Mouse (Mus musculus) liver, adult 2 months (tissue): ENCODE measurements at regions not wholly inside any gene's neighbourhood (a gene's known extent, or its start where the extent isn't known, plus 50 kb on each side); places are given as distances from the start of the nearest gene placed in this dataset.

Experiments used
- DNase-seq: peaks from one replicate; pipeline ENCODE4 v3.0.0-alpha.2; 2011; ENCODE audit warnings: low read depth, low spot score; ENCODE audit errors: extremely low read depth
- H3K27ac ChIP-seq: fragments of 200-500 bp; replicated peaks from 2 replicates; pipeline ENCODE4 v1.5.1; 2012; ENCODE audit warnings: low read depth, mild to moderate bottlenecking, control low read depth, inconsistent platforms, low read length; ENCODE audit not compliant: insufficient read depth
- H3K27me3 ChIP-seq: fragments of 200-500 bp; 2 replicates; pipeline ENCODE4 v1.6.1; 2012; ENCODE audit warnings: mild to moderate bottlenecking, moderate library complexity, low read length, inconsistent platforms; ENCODE audit not compliant: control insufficient read depth, insufficient read depth
- H3K36me3 ChIP-seq: fragments of 200-500 bp; 2 replicates; pipeline ENCODE4 v1.6.1; 2012; ENCODE audit warnings: low read length, inconsistent platforms; ENCODE audit not compliant: control insufficient read depth, insufficient read depth
- H3K4me1 ChIP-seq: fragments of 200-500 bp; 2 replicates; pipeline ENCODE4 v1.6.1; 2011; ENCODE audit warnings: low read length; ENCODE audit not compliant: control insufficient read depth, insufficient read depth
- H3K4me3 ChIP-seq: fragments of 200-500 bp; 2 replicates; pipeline ENCODE4 v1.5.1; 2011; ENCODE audit warnings: low read depth, mild to moderate bottlenecking, control low read depth, low read length, moderate library complexity; ENCODE audit not compliant: insufficient read depth
- H3K79me2 ChIP-seq: fragments of 200-500 bp; 2 replicates; pipeline ENCODE4 v1.6.1; 2012; ENCODE audit warnings: inconsistent platforms, mild to moderate bottlenecking, low read length, moderate library complexity; ENCODE audit not compliant: control insufficient read depth, insufficient read depth
- H3K9ac ChIP-seq: fragments of 200-500 bp; 2 replicates; pipeline ENCODE4 v1.6.1; 2012; ENCODE audit warnings: low read depth, mild to moderate bottlenecking, control low read depth, inconsistent platforms, low read length
- CTCF ChIP-seq: fragments of 200-500 bp; IDR thresholded peaks from 2 replicates; pipeline ENCODE4 v1.5.1; 2011; ENCODE audit warnings: low read depth, low read length, control low read depth
- POLR2A ChIP-seq: fragments of 200-500 bp; IDR thresholded peaks from 2 replicates; pipeline ENCODE4 v1.6.1; 2011; ENCODE audit warnings: low read length, control low read depth; ENCODE audit not compliant: insufficient read depth; ENCODE audit errors: extremely low read depth
- WGBS: fragments of 180-500 bp; shearing (Covaris S2); methylation state at CpG from one replicate; pipeline ENCODE4 v1.1.7; 2018; 5-methylcytosine and 5-hydroxymethylcytosine counted together

GRCm38 (mm10) chr10:51271364-51271763 is 209.0 kb upstream of the Gm49339 start:
- H3K79me2 ChIP-seq, result no peaks in the 10 kb centered on the region
- H3K27ac ChIP-seq, result no peak overlapping the region
- no peak for DNase-seq
- 90% methylated on average over 1 of the region's 1 CpGs for WGBS
- H3K4me1 ChIP-seq, result no peaks in the 10 kb centered on the region
- H3K27me3 ChIP-seq, result no peaks in the 10 kb centered on the region
- H3K36me3 ChIP-seq, result no peaks in the 10 kb centered on the region
- H3K9ac ChIP-seq, result no peak overlapping the region
- TF ChIP-seq CTCF, result no peak
- TF ChIP-seq POLR2A, result no peak
- H3K4me3 ChIP-seq, result no peak overlapping the region

- whole genome bisulfite sequencing, result 66% methylated on average over 2 of the region's 2 CpGs
- H3K36me3 ChIP-seq, result no peaks in the 10 kb centered on the region
- H3K27me3 ChIP-seq, result no peaks in the 10 kb centered on the region
- no peak overlapping the region for H3K9ac ChIP-seq
- H3K4me3 ChIP-seq, result no peak overlapping the region
- no peaks in the 10 kb centered on the region for H3K79me2 ChIP-seq
- no peak overlapping the region for H3K27ac ChIP-seq
- TF ChIP-seq CTCF (no peak), POLR2A (no peak)
- no peak for DNase-seq
- no peaks in the 10 kb centered on the region for H3K4me1 ChIP-seq
These were observed 202.2 kb upstream of the Gm49339 start for GRCm38 (mm10) chr10:51278195-51278594.

DNA sequence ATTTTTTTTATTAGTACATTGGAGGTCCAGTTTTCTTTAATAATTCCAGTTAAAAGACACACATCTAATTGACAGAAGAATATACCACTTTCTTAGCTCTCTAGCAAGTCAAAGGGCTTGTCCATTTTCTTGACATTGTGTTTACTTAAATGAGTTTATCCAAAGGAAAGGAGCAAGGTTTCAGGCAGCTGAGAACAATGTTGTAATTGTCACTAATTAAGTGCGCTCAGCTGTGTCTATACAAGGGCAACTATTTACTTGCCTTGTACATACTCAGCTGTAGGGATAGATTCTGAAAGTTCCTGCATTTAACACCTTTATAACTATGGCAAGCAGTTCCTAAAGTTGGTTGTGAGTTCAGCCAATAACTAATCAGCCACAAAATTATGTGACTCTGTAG is 198.0 kb upstream of the Gm49339 start:
- Histone ChIP-seq H3K9ac (no peak overlapping the region), H3K79me2 (no peaks in the 10 kb centered on the region), H3K27me3 (no peaks in the 10 kb centered on the region), H3K36me3 (no peaks in the 10 kb centered on the region), H3K4me1 (no peaks in the 10 kb centered on the region), H3K27ac (no peak overlapping the region), H3K4me3 (no peak overlapping the region)
- no peak for DNase-seq
- TF ChIP-seq POLR2A (no peak), CTCF (no peak)
- 67% methylated on average over 1 of the region's 1 CpGs for WGBS

DNA sequence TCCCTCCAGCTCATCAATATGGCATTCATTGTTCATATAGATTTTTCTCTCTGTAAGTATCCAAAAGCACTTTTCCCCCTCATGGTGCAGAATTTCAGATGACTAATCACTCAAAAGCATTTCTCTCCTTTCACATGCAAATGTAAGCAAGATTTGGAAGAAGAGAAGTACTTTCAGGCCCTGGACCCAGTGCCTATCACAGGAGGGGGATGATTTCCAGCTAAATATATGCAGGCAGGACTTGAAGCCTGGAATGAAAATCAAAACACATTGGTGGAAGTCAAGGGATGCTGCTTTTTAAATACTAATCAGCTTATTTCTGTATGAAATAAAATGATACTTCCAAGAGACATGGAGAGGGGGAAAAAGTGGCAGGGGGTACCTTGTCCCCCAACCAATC is 195.9 kb upstream of the Gm49339 start:
- Histone ChIP-seq H3K79me2 (no peaks in the 10 kb centered on the region), H3K4me3 (no peak overlapping the region), H3K27ac (no peak overlapping the region), H3K27me3 (no peaks in the 10 kb centered on the region), H3K4me1 (no peaks in the 10 kb centered on the region), H3K9ac (no peak overlapping the region), H3K36me3 (no peaks in the 10 kb centered on the region)
- DNase-seq, result no peak
- TF ChIP-seq CTCF (no peak), POLR2A (no peak)

- TF ChIP-seq POLR2A (no peak), CTCF (no peak)
These were observed 192.6 kb upstream of the Gm49339 start for GRCm38 (mm10) chr10:51287852-51288251.

GRCm38 (mm10) chr10:51291412-51292207 is 188.8 kb upstream of the Gm49339 start:
- Histone ChIP-seq H3K79me2 (no peaks in the 10 kb centered on the region), H3K27me3 (no peaks in the 10 kb centered on the region), H3K27ac (no peak overlapping the region), H3K36me3 (no peaks in the 10 kb centered on the region), H3K4me1 (no peaks in the 10 kb centered on the region), H3K4me3 (no peak overlapping the region), H3K9ac (no peak overlapping the region)
- DNase-seq, result no peak
- TF ChIP-seq POLR2A, result no peak
- 26% methylated on average over 5 of the region's 5 CpGs for WGBS

More at GRCm38 (mm10) chr10:51287852-51288251, 192.6 kb upstream of the Gm49339 start:
- Histone ChIP-seq H3K4me3 (no peak overlapping the region), H3K27ac (no peak overlapping the region), H3K36me3 (no peaks in the 10 kb centered on the region), H3K79me2 (no peaks in the 10 kb centered on the region), H3K4me1 (no peaks in the 10 kb centered on the region), H3K27me3 (no peaks in the 10 kb centered on the region), H3K9ac (no peak overlapping the region)
- 27% methylated on average over 4 of the region's 4 CpGs for WGBS
- DNase-seq, result no peak
